Mouse (Mus musculus): ENCODE data around the gene Olfr1155.

- TF ChIP-seq CTCF (IDR thresholded peaks at IDR 0.05; ENCODE audit: extremely low read depth, insufficient read depth, low read length) = no peak
- TF ChIP-seq POLR2A (IDR thresholded peaks at IDR 0.05; ENCODE audit: extremely low read depth, insufficient read depth, low read length) = no peak
Measured at GRCm38 (mm10) chr2:87989813-87990212, 44.9 kb upstream of the Olfr1155 start, which contains the start of gene Olfr1158.

Data from cortical plate, adult 2 months (tissue).